Mouse (Mus musculus): Measurements from ENCODE around the gene Tgfbi. TPM values are rescaled to one million over a fixed set of nuclear protein-coding genes. Genes with fewer than 3 reads are reported as not detected.

The Tgfbi gene
- polyA plus RNA-seq, 1 experiment from 2014 or later: 65.0 TPM

GRCm38 (mm10) chr13:56578097-56578496 is 31.2 kb upstream of the Tgfbi start:
- no peak for ATAC-seq (replicated peaks; ENCODE audit: insufficient number of reproducible peaks, low FRiP score, low TSS enrichment)
- WGBS (ENCODE audit: insufficient replicate concordance): 38% methylated on average over 5 of the region's 5 CpGs
- H3K27ac ChIP-seq (ENCODE audit: low read depth, low read length): no peak overlapping the region
- H3K36me3 ChIP-seq (ENCODE audit: control insufficient read depth, insufficient read depth, low read length): no peaks in the 10 kb centered on the region
- no peak overlapping the region for H3K4me2 ChIP-seq
- H3K4me3 ChIP-seq (ENCODE audit: low read depth, low read length): no peak overlapping the region
- peaks cover 17% of the 10 kb centered on the region for H3K4me1 ChIP-seq (ENCODE audit: control insufficient read depth, insufficient read depth, low read length)
- no peaks in the 10 kb centered on the region for H3K9me3 ChIP-seq (replicated peaks; ENCODE audit: control insufficient read depth, low read length)
- H3K9ac ChIP-seq (ENCODE audit: low read depth, low read length): no peak overlapping the region
- no peaks in the 10 kb centered on the region for H3K27me3 ChIP-seq (ENCODE audit: control insufficient read depth, insufficient read depth, low read length)

- Histone ChIP-seq H3K36me3 (ENCODE audit: control insufficient read depth, insufficient read depth, low read length) (no peaks in the 10 kb centered on the region), H3K27me3 (ENCODE audit: control insufficient read depth, insufficient read depth, low read length) (no peaks in the 10 kb centered on the region), H3K4me3 (ENCODE audit: low read depth, low read length) (no peak overlapping the region), H3K27ac (ENCODE audit: low read depth, low read length) (no peak overlapping the region), H3K4me2 (no peak overlapping the region), H3K4me1 (ENCODE audit: control insufficient read depth, insufficient read depth, low read length) (peaks cover 17% of the 10 kb centered on the region), H3K9me3 (replicated peaks; ENCODE audit: control insufficient read depth, low read length) (no peaks in the 10 kb centered on the region), H3K9ac (ENCODE audit: low read depth, low read length) (no peak overlapping the region)
- WGBS (ENCODE audit: insufficient replicate concordance): 86% methylated on average over 5 of the region's 5 CpGs
- no peak for ATAC-seq (replicated peaks; ENCODE audit: insufficient number of reproducible peaks, low FRiP score, low TSS enrichment)
Observed at GRCm38 (mm10) chr13:56580450-56580849, 28.9 kb upstream of the Tgfbi start.

GRCm38 (mm10) chr13:56581512-56581911 is 27.8 kb upstream of the Tgfbi start:
- ATAC-seq (replicated peaks; ENCODE audit: insufficient number of reproducible peaks, low FRiP score, low TSS enrichment): no peak
- H3K4me2 ChIP-seq: no peak overlapping the region
- WGBS (ENCODE audit: insufficient replicate concordance): 10% methylated on average over 3 of the region's 3 CpGs

GRCm38 (mm10) chr13:56581961-56582434 is 27.3 kb upstream of the Tgfbi start:
- peak overlapping the region; percentile 50 for H3K4me2 ChIP-seq
- under 1% methylated on average over 6 of the region's 6 CpGs for WGBS (ENCODE audit: insufficient replicate concordance)
- ATAC-seq (replicated peaks; ENCODE audit: insufficient number of reproducible peaks, low FRiP score, low TSS enrichment): peak; percentile 85
- no peaks in the 10 kb centered on the region for H3K36me3 ChIP-seq (ENCODE audit: control insufficient read depth, insufficient read depth, low read length)
- H3K4me1 ChIP-seq (ENCODE audit: control insufficient read depth, insufficient read depth, low read length): peaks cover 17% of the 10 kb centered on the region
- peak overlapping the region; percentile 88 for H3K27ac ChIP-seq (ENCODE audit: low read depth, low read length)
- H3K4me3 ChIP-seq (ENCODE audit: low read depth, low read length): no peak overlapping the region
- no peaks in the 10 kb centered on the region for H3K27me3 ChIP-seq (ENCODE audit: control insufficient read depth, insufficient read depth, low read length)
- H3K9ac ChIP-seq (ENCODE audit: low read depth, low read length): peak overlapping the region; percentile 59; the same call in 1 of the 2 replicates
- no peaks in the 10 kb centered on the region for H3K9me3 ChIP-seq (replicated peaks; ENCODE audit: control insufficient read depth, low read length)

More at GRCm38 (mm10) chr13:56581512-56581911, 27.8 kb upstream of the Tgfbi start:
- peaks cover 17% of the 10 kb centered on the region for H3K4me1 ChIP-seq (ENCODE audit: control insufficient read depth, insufficient read depth, low read length)
- H3K27me3 ChIP-seq (ENCODE audit: control insufficient read depth, insufficient read depth, low read length): no peaks in the 10 kb centered on the region
- H3K4me3 ChIP-seq (ENCODE audit: low read depth, low read length): no peak overlapping the region
- H3K27ac ChIP-seq (ENCODE audit: low read depth, low read length): peak overlapping the region; percentile 88
- H3K9me3 ChIP-seq (replicated peaks; ENCODE audit: control insufficient read depth, low read length): no peaks in the 10 kb centered on the region
- H3K9ac ChIP-seq (ENCODE audit: low read depth, low read length): no peak overlapping the region
- no peaks in the 10 kb centered on the region for H3K36me3 ChIP-seq (ENCODE audit: control insufficient read depth, insufficient read depth, low read length)

- Histone ChIP-seq H3K4me3 (ENCODE audit: low read depth, low read length) (no peak overlapping the region), H3K9ac (ENCODE audit: low read depth, low read length) (no peak overlapping the region), H3K4me1 (ENCODE audit: control insufficient read depth, insufficient read depth, low read length) (peaks cover 17% of the 10 kb centered on the region), H3K4me2 (no peak overlapping the region), H3K36me3 (ENCODE audit: control insufficient read depth, insufficient read depth, low read length) (no peaks in the 10 kb centered on the region), H3K9me3 (replicated peaks; ENCODE audit: control insufficient read depth, low read length) (no peaks in the 10 kb centered on the region), H3K27ac (ENCODE audit: low read depth, low read length) (peak overlapping the region; percentile 70; the same call in 1 of the 2 replicates), H3K27me3 (ENCODE audit: control insufficient read depth, insufficient read depth, low read length) (no peaks in the 10 kb centered on the region)
- no peak for ATAC-seq (replicated peaks; ENCODE audit: insufficient number of reproducible peaks, low FRiP score, low TSS enrichment)
- 34% methylated on average over 3 of the region's 3 CpGs for WGBS (ENCODE audit: insufficient replicate concordance)
Observed at GRCm38 (mm10) chr13:56582720-56583119, 26.6 kb upstream of the Tgfbi start.

GRCm38 (mm10) chr13:56586046-56586445 is 23.3 kb upstream of the Tgfbi start:
- Histone ChIP-seq H3K4me1 (ENCODE audit: control insufficient read depth, insufficient read depth, low read length) (peaks cover 36% of the 10 kb centered on the region), H3K4me3 (ENCODE audit: low read depth, low read length) (no peak overlapping the region), H3K4me2 (no peak overlapping the region), H3K27me3 (ENCODE audit: control insufficient read depth, insufficient read depth, low read length) (no peaks in the 10 kb centered on the region), H3K27ac (ENCODE audit: low read depth, low read length) (no peak overlapping the region), H3K36me3 (ENCODE audit: control insufficient read depth, insufficient read depth, low read length) (no peaks in the 10 kb centered on the region), H3K9me3 (replicated peaks; ENCODE audit: control insufficient read depth, low read length) (no peaks in the 10 kb centered on the region), H3K9ac (ENCODE audit: low read depth, low read length) (no peak overlapping the region)
- 57% methylated on average over 3 of the region's 3 CpGs for WGBS (ENCODE audit: insufficient replicate concordance)
- no peak for ATAC-seq (replicated peaks; ENCODE audit: insufficient number of reproducible peaks, low FRiP score, low TSS enrichment)

- Histone ChIP-seq H3K9ac (ENCODE audit: low read depth, low read length) (no peak overlapping the region), H3K4me3 (ENCODE audit: low read depth, low read length) (no peak overlapping the region), H3K4me1 (ENCODE audit: control insufficient read depth, insufficient read depth, low read length) (peaks cover 25% of the 10 kb centered on the region), H3K27ac (ENCODE audit: low read depth, low read length) (no peak overlapping the region), H3K27me3 (ENCODE audit: control insufficient read depth, insufficient read depth, low read length) (no peaks in the 10 kb centered on the region), H3K4me2 (no peak overlapping the region), H3K36me3 (ENCODE audit: control insufficient read depth, insufficient read depth, low read length) (no peaks in the 10 kb centered on the region), H3K9me3 (replicated peaks; ENCODE audit: control insufficient read depth, low read length) (no peaks in the 10 kb centered on the region)
- WGBS (ENCODE audit: insufficient replicate concordance): 66% methylated on average over 14 of the region's 14 CpGs
- no peak for ATAC-seq (replicated peaks; ENCODE audit: insufficient number of reproducible peaks, low FRiP score, low TSS enrichment)
Observed at GRCm38 (mm10) chr13:56588454-56589117, 20.7 kb upstream of the Tgfbi start.

- no peaks in the 10 kb centered on the region for H3K27me3 ChIP-seq (ENCODE audit: control insufficient read depth, insufficient read depth, low read length)
- ATAC-seq (replicated peaks; ENCODE audit: insufficient number of reproducible peaks, low FRiP score, low TSS enrichment): no peak
- no peak overlapping the region for H3K4me3 ChIP-seq (ENCODE audit: low read depth, low read length)
- H3K4me1 ChIP-seq (ENCODE audit: control insufficient read depth, insufficient read depth, low read length): peaks cover 41% of the 10 kb centered on the region
- H3K9me3 ChIP-seq (replicated peaks; ENCODE audit: control insufficient read depth, low read length): no peaks in the 10 kb centered on the region
- no peaks in the 10 kb centered on the region for H3K36me3 ChIP-seq (ENCODE audit: control insufficient read depth, insufficient read depth, low read length)
- 57% methylated on average over 5 of the region's 5 CpGs for WGBS (ENCODE audit: insufficient replicate concordance)
- no peak overlapping the region for H3K27ac ChIP-seq (ENCODE audit: low read depth, low read length)
- H3K9ac ChIP-seq (ENCODE audit: low read depth, low read length): no peak overlapping the region
- H3K4me2 ChIP-seq: no peak overlapping the region
Observed at GRCm38 (mm10) chr13:56590202-56590601, 19.1 kb upstream of the Tgfbi start.

GRCm38 (mm10) chr13:56591191-56591590 is 18.1 kb upstream of the Tgfbi start:
- no peak overlapping the region for H3K27ac ChIP-seq (ENCODE audit: low read depth, low read length)
- no peak for ATAC-seq (replicated peaks; ENCODE audit: insufficient number of reproducible peaks, low FRiP score, low TSS enrichment)
- H3K4me2 ChIP-seq: no peak overlapping the region
- H3K9me3 ChIP-seq (replicated peaks; ENCODE audit: control insufficient read depth, low read length): no peaks in the 10 kb centered on the region
- H3K36me3 ChIP-seq (ENCODE audit: control insufficient read depth, insufficient read depth, low read length): no peaks in the 10 kb centered on the region
- WGBS (ENCODE audit: insufficient replicate concordance): 81% methylated on average over 8 of the region's 8 CpGs
- H3K4me3 ChIP-seq (ENCODE audit: low read depth, low read length): no peak overlapping the region
- no peaks in the 10 kb centered on the region for H3K27me3 ChIP-seq (ENCODE audit: control insufficient read depth, insufficient read depth, low read length)
- no peak overlapping the region for H3K9ac ChIP-seq (ENCODE audit: low read depth, low read length)
- peaks cover 43% of the 10 kb centered on the region for H3K4me1 ChIP-seq (ENCODE audit: control insufficient read depth, insufficient read depth, low read length)

Measured in heart, embryonic 11.5 days (tissue).